Mouse (Mus musculus) kidney, embryonic 15.5 days (tissue): ENCODE results near the gene Ear10. TPM values are rescaled to one million over a fixed set of nuclear protein-coding genes. Genes with fewer than 3 reads are reported as not detected.
"Not testable (repeated sequence)": the region's sequence is repeated elsewhere in the genome, so short reads cannot be mapped to it uniquely, and the experiment has no call there.

Experiments
- ATAC-seq: fragments of 200-750 bp; cut with Nextera tagmentation; replicated peaks from 2 replicates; pipeline ENCODE4 v1.8.0; 2017; ENCODE audit warnings: moderate TSS enrichment; ENCODE audit not compliant: low FRiP score
- H3K27ac ChIP-seq: fragments of 300-500 bp; sonication (generic); 2 replicates; pipeline ENCODE4 v1.5.1; 2015; ENCODE audit warnings: mild to moderate bottlenecking, inconsistent platforms
- H3K27me3 ChIP-seq: fragments of 300-500 bp; sonication (generic); 2 replicates; pipeline ENCODE4 v1.6.1; 2015; ENCODE audit warnings: inconsistent platforms
- H3K36me3 ChIP-seq: fragments of 300-500 bp; sonication (generic); 2 replicates; pipeline ENCODE4 v1.6.1; 2015; ENCODE audit warnings: inconsistent platforms
- H3K4me1 ChIP-seq: fragments of 300-500 bp; sonication (generic); 2 replicates; pipeline ENCODE4 v1.6.1; 2015; ENCODE audit warnings: inconsistent platforms
- H3K4me2 ChIP-seq: fragments of 300-500 bp; sonication (generic); 2 replicates; pipeline ENCODE4 v1.6.1; 2015; ENCODE audit warnings: moderate library complexity, mild to moderate bottlenecking, inconsistent platforms
- H3K4me3 ChIP-seq: fragments of 300-500 bp; sonication (generic); replicated peaks from 2 replicates; pipeline ENCODE4 v1.5.1; 2015; ENCODE audit warnings: mild to moderate bottlenecking, inconsistent platforms
- H3K9ac ChIP-seq: fragments of 300-500 bp; sonication (generic); 2 replicates; pipeline ENCODE4 v1.6.1; 2015; ENCODE audit warnings: mild to moderate bottlenecking, inconsistent platforms
- H3K9me3 ChIP-seq: fragments of 300-500 bp; sonication (generic); replicated peaks from 2 replicates; pipeline ENCODE4 v1.6.1; 2016; ENCODE audit warnings: inconsistent platforms
- WGBS: fragments of 180-500 bp; shearing (Covaris S2); methylation state at CpG from one replicate; pipeline ENCODE4 v1.1.7; 2015; ENCODE audit warnings: mixed read lengths; 5-methylcytosine and 5-hydroxymethylcytosine counted together
- polyA plus RNA-seq: library from polyadenylated mRNA; unstranded; fragments of >200 nt; fragmentation: Nextera tagmentation; extraction: Ambion mirVana; gene quantifications from 2 replicates; pipeline ENCODE4 v1.2.1, GENCODE M21; 2015

Gene Ear10
- polyA plus RNA-seq, 1 experiment from 2014 or later = not detected

GRCm38 (mm10) chr14:43879966-43880545 is 43.3 kb downstream of the Ear10 start:
- ATAC-seq, H3K36me3 ChIP-seq, H3K4me3 ChIP-seq, H3K27me3 ChIP-seq, H3K9me3 ChIP-seq, H3K4me1 ChIP-seq, H3K4me2 ChIP-seq, H3K27ac ChIP-seq, H3K9ac ChIP-seq: not testable (repeated sequence)
- WGBS = 90% methylated on average over 5 of the region's 5 CpGs

- H3K4me1 ChIP-seq, H3K4me3 ChIP-seq, H3K9ac ChIP-seq, H3K27ac ChIP-seq, H3K27me3 ChIP-seq, H3K4me2 ChIP-seq, H3K9me3 ChIP-seq, H3K36me3 ChIP-seq, ATAC-seq: not testable (repeated sequence)
- 54% methylated on average over 1 of the region's 2 CpGs for WGBS
Observed at GRCm38 (mm10) chr14:43877789-43878188, 45.6 kb downstream of the Ear10 start.

- H3K4me2 ChIP-seq, H3K36me3 ChIP-seq, ATAC-seq, H3K27ac ChIP-seq, H3K4me3 ChIP-seq, H3K4me1 ChIP-seq, H3K9me3 ChIP-seq, H3K9ac ChIP-seq, H3K27me3 ChIP-seq: not testable (repeated sequence)
- WGBS = 93% methylated on average over 3 of the region's 3 CpGs
Observed at GRCm38 (mm10) chr14:43875417-43875816, 47.9 kb downstream of the Ear10 start, which contains the start of gene Ear1. Gene Ear1 (minus strand): TSS chr14:43875517.

- not testable (repeated sequence) for H3K36me3 ChIP-seq, ATAC-seq, H3K4me3 ChIP-seq, H3K4me2 ChIP-seq, H3K27me3 ChIP-seq, H3K9ac ChIP-seq, H3K27ac ChIP-seq, H3K4me1 ChIP-seq, H3K9me3 ChIP-seq
- WGBS = 89% methylated on average over 3 of the region's 3 CpGs
Observed at GRCm38 (mm10) chr14:43874862-43875261, 48.5 kb downstream of the Ear10 start.

Other genes starting within 250 kb of the Ear10 start
- not detected in 2 replicates for gene Gm8165, start 246.4 kb downstream of the Ear10 start, polyA plus RNA-seq
- 1.00 and 1.3 TPM in 2 replicates for gene Gm7324, start 225.7 kb downstream of the Ear10 start, polyA plus RNA-seq
- not detected in 2 replicates for gene Gm16506, start 196.1 kb downstream of the Ear10 start, polyA plus RNA-seq
- gene Gm6526, start 175.7 kb downstream of the Ear10 start, polyA plus RNA-seq = not detected in 2 replicates
- not detected in 2 replicates for gene Gm8180, start 138.8 kb downstream of the Ear10 start, polyA plus RNA-seq
- 0.55 TPM in 1 of 2 replicates, not detected in the other for gene Ear1, start 48.0 kb downstream of the Ear10 start, polyA plus RNA-seq
- 18.1 and 19.1 TPM in 2 replicates for gene Gm8113, start 1.8 kb upstream of the Ear10 start, polyA plus RNA-seq
- not detected in 2 replicates for gene Ang5, start 33.5 kb upstream of the Ear10 start, polyA plus RNA-seq
- gene Ang6, start 78.7 kb upstream of the Ear10 start, polyA plus RNA-seq = not detected in 2 replicates
- gene Ear2, start 179.1 kb upstream of the Ear10 start, polyA plus RNA-seq = 0.32 and 0.83 TPM in 2 replicates
- gene Gm3327, start 200.3 kb upstream of the Ear10 start, polyA plus RNA-seq = not detected in 2 replicates